Mouse (Mus musculus): Measurements from ENCODE around the gene Ghdc.
A peak's percentile ranks its signal among the peaks of the same experiment; 100 is the strongest.

The Ghdc gene

GRCm38 (mm10) chr11:100782568-100782967 lies 11.8 kb upstream of the Ghdc start:
- DNase-seq (ENCODE audit: low spot score), result no peak

- DNase-seq (ENCODE audit: low spot score), result no peak
Observed at GRCm38 (mm10) chr11:100781763-100782475, 11.2 kb upstream of the Ghdc start.

- no peak for DNase-seq (ENCODE audit: low spot score)
Observed at GRCm38 (mm10) chr11:100780247-100780646, 9.5 kb upstream of the Ghdc start.

- DNase-seq (ENCODE audit: low spot score), result no peak
Observed at GRCm38 (mm10) chr11:100778069-100778468, 7.3 kb upstream of the Ghdc start.

GRCm38 (mm10) chr11:100775921-100776320 lies 5.2 kb upstream of the Ghdc start:
- no peak for DNase-seq (ENCODE audit: low spot score)

- DNase-seq (ENCODE audit: low spot score), result no peak
Observed at GRCm38 (mm10) chr11:100774261-100774660, 3.5 kb upstream of the Ghdc start.

- DNase-seq (ENCODE audit: low spot score), result no peak
Observed at GRCm38 (mm10) chr11:100769980-100770379, 777 bp downstream of the Ghdc start.

- DNase-seq (ENCODE audit: low spot score), result no peak
Observed at GRCm38 (mm10) chr11:100767871-100768270, 2.9 kb downstream of the Ghdc start.

- DNase-seq (ENCODE audit: low spot score), result no peak
Observed at GRCm38 (mm10) chr11:100766726-100767125, 4.0 kb downstream of the Ghdc start.

GRCm38 (mm10) chr11:100762831-100763230 lies 7.9 kb downstream of the Ghdc start, which contains the start of gene Hcrt:
Hcrt (minus strand) TSS chr11:100762931.
- DNase-seq (ENCODE audit: low spot score), result no peak

GRCm38 (mm10) chr11:100761547-100762045 lies 9.2 kb downstream of the Ghdc start:
- peak; percentile 94 for DNase-seq (ENCODE audit: low spot score)

GRCm38 (mm10) chr11:100759611-100760233 lies 11.0 kb downstream of the Ghdc start, which contains the start of gene Kcnh4:
Kcnh4 (minus strand) TSS chr11:100759942.
- DNase-seq (ENCODE audit: low spot score), result peak; percentile 49

GRCm38 (mm10) chr11:100758707-100759610 lies 11.8 kb downstream of the Ghdc start:
- DNase-seq (ENCODE audit: low spot score), result peak; percentile 84

GRCm38 (mm10) chr11:100757566-100757965 lies 13.2 kb downstream of the Ghdc start:
- no peak for DNase-seq (ENCODE audit: low spot score)

GRCm38 (mm10) chr11:100756476-100756875 lies 14.3 kb downstream of the Ghdc start:
- no peak for DNase-seq (ENCODE audit: low spot score)

GRCm38 (mm10) chr11:100754693-100755057 lies 16.1 kb downstream of the Ghdc start:
- no peak for DNase-seq (ENCODE audit: low spot score)

- DNase-seq (ENCODE audit: low spot score), result no peak
Observed at GRCm38 (mm10) chr11:100754021-100754692, 16.6 kb downstream of the Ghdc start.

- no peak for DNase-seq (ENCODE audit: low spot score)
Observed at GRCm38 (mm10) chr11:100752294-100752693, 18.5 kb downstream of the Ghdc start.

- DNase-seq (ENCODE audit: low spot score), result no peak
Observed at GRCm38 (mm10) chr11:100750127-100750526, 20.6 kb downstream of the Ghdc start.

GRCm38 (mm10) chr11:100749469-100749868 lies 21.3 kb downstream of the Ghdc start:
- DNase-seq (ENCODE audit: low spot score), result no peak

GRCm38 (mm10) chr11:100748620-100749019 lies 22.1 kb downstream of the Ghdc start:
- no peak for DNase-seq (ENCODE audit: low spot score)

- DNase-seq (ENCODE audit: low spot score), result no peak
Observed at GRCm38 (mm10) chr11:100747114-100747513, 23.6 kb downstream of the Ghdc start.

Data from embryo, embryonic 10 days (tissue).